Mouse (Mus musculus) spleen, adult 10 weeks (tissue): ENCODE data around the gene Asic1. TPM values are rescaled to one million over a fixed set of nuclear protein-coding genes. Genes with fewer than 3 reads are reported as not detected.

Experiments
- polyA plus RNA-seq: library from polyadenylated mRNA; stranded (reverse); fragments of 350-450 nt; fragmentation: Illumina TruSeq; extraction: RNeasy Lipid Tissue Mini Kit (QIAGEN cat#74804); gene quantifications from one replicate; pipeline ENCODE4 v1.2.3, GENCODE M21; 2015; ENCODE audit warnings: low replicate concordance; ENCODE audit not compliant: insufficient read depth

The Asic1 gene
- 1.6 TPM for polyA plus RNA-seq

DNA sequence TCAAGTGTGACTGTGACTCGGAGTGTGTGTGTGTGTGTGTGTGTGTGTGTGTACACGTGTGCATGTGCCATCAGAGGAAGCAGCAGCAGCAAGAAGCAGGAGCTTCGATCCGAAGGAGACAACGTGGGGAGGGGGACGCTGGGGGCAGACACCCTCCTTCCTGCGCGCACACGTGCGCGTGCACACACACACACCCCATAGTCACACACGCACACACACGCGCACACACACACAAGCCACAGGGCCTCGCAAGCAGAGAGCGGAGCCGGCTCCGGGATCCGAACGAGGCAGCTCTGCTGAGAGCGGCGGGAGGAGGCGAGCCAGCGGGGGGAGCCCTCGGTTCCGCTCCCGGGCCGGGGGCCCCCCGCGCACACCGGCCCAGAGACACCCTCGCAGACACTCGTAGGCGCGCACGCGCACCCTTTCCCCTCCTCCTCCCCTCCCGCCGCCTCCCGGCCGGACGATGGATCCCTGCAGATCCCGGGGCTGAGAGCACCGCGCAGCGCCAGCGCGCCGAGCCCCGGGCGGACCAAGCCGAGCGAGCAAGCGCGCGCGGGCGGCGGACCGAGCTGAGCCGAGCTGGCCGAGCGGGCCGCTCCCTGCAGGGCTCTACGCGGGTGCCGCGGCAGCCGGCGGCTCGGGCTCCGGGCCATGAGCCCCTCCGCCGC lies at the start of gene Asic1:
TSS of gene Asic1 (plus strand) at position 215 of the 668 bp plus-strand sequence.

DNA sequence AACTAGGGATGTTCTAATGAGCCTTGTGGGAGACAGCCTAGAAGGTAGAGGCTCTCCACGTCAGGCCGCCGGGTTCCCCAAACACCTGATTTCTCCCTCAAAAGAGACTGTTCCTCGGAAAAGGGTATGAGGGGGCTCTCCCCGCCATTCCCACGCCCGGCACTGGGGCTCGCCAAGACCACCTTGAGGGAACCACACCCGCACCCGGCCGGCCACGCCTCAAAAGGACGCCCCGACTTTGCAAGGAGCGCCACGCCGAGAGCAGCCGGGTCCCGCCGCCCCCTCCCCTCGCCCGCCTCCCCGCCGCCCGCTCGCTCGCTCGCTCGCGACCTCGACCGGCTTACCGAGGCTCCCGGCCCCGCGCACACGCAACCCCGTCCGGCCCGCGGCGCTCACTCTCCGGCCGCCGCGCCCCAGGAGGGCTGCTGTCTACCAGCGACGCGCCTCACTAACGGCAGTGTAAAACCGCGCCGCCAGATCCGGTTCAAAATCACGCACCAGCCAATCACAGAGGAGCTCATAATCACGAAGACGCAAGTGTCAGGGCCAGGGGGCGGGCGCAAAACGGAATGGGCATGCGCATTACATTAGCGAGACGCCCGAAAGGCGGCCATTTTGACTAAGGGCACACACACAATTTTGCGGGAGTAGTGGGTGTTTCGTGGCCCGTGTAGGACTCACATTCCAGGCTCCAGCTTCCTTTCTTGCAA lies 18.9 kb upstream of the Asic1 start, which contains the start of gene Racgap1:
TSS of gene Racgap1 (minus strand) at position 494 of the 710 bp plus-strand sequence.

DNA sequence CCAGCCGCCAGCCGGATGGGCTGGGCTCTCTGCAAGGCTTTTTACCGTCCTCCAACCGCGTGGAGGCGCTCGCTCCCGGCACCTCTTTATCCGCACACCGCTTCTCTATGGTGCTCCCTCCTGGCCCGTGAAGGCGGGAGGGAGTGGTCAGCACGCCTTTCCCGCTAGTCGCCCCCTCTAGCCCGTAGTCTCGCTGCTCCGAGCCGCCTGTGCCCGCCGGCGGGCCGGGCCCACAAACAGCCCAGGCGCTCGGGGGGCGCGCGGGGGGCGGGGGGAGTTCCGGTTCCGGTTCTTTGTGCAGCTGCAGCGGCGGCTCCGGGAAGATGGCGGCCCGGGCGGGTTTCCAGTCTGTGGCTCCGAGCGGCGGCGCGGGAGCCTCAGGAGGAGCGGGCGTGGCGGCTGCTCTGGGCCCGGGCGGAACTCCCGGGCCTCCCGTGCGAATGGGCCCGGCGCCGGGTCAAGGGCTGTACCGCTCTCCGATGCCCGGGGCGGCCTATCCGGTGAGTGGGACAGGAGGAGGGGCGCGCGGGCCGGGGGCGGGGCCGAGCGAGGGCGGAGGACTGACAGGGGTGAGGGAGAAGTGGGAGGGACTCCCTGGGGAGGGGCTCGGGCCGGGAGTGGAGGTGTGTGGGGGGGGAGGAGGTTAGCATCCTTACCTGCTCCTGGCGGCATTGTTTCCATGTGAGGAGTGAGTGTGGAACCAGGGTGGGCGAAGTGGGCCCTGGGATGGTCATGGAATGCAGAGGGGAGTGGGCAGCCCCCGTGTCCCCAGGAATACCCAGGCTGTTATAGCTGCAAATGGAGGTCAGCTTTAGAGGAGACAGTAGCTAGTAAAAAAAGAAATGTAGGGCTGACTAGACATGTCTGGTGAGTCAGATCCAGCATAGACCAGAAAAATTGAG lies 32.1 kb downstream of the Asic1 start, which contains the start of gene Smarcd1:
TSS of gene Smarcd1 (plus strand) at position 131 of the 902 bp plus-strand sequence.

DNA sequence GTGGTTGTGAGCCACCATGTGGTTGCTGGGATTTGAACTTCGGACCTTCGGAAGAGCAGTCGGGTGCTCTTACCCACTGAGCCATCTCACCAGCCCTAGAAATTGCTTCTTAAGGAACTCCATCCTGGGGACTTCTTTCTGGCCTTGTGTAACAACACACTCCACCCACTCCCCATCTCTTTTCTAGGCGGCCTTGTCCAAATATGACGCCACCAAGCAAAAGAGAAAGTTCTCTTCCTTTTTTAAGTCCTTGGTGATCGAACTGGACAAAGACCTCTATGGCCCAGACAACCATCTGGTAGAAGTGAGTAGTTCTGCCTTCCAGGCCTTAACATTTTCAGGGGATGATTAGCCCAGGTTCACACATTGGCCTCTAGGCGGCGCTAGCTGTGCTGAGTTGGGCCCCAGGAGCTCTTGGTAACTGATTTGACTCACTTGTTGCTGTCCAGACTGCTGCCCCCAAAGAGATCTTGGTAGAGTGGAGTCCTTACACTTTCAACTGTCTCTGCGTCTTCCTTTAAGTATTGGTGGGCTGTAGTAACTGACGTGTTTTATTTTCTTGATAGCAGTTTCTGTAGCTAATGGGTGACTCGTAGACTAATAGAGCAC lies 35.4 kb downstream of the Asic1 start, which contains the start of gene Gm17349:
TSS of gene Gm17349 (minus strand) at position 51 of the 609 bp plus-strand sequence.

DNA sequence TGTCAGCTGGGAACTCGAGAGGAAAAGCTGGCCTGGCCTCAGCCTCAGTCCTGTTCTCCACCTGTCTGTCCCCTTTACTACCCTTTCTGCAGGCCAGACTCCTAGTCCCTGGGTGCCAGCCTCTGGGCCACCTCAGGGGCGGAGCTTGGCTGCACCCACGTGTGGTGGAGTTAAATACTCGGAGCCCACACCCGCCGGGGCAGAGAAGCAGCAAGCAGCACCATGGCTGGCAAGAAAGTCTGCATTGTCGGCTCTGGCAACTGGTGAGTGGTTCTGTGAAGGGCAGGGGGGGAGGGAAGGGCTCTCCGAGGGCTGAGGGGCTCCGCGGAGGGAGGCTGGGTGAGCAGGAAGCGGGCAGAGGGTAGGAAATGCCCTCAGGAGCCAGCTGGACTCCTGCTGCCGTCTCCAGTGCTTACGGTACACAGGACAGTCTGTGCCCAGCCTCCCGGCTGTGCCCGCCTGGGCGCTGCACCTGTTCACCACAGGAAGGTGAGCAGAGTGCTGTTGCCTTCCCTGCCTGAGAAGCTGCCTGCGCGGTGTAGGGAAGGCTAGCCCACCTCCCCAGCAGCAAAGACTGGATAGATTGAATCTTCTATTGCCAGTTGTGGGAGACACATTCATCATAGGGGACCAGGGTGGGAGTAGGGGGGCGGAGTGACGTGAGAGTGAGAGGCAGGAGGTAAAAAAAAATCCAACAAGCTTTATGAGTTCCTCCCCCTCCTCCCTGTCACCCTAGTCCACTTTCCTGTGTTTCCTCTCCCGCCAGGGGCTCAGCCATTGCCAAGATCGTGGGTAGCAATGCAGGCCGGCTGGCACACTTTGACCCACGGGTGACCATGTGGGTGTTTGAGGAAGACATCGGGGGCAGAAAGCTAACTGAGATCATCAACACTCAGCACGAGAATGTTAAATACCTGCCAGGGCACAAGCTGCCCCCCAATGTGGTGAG lies 47.5 kb downstream of the Asic1 start, which contains the start of gene Gpd1:
TSS of gene Gpd1 (plus strand) at position 130 of the 949 bp plus-strand sequence.

DNA sequence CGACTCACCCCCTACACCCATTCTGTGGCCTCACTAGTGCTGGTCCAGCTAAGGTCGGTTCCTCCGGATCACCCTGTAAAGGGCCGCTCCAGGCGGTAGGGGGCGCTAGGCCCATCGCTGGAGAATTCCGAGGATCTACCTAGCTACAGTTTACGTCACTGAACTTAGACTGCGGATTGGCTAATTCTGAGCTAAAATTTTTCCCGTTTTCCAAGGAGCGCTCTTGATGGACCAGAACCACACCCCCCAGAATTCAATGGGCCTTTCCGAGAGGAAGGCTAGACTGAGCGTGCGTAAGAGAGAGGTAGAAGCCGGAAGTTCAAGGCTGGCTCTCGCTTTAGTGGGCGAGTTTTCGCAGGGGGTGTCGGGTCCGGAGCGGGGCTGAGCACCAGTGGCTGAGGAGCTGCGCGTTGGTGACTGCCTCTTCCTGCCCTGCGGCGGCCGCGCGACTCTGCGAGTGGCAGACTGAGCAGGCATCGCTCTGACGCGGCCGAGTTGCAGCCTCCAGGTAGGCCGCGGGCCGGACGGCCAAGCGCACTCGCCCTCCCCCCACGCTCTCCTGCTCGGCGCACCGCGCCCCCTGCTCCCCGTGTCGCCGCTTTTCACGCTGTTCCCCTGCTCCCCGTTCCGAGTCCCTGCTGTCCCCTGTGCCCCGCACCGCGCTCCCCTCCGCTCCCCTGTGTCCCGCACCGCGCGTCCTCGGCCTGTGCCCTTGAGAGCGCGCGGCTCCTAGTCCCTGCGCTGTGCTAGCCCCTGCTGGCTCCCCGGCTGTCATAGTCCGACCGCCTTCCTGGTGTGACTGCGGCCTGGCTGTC lies 55.4 kb downstream of the Asic1 start, which contains the start of gene Cox14:
TSS of gene Cox14 (plus strand) at position 278 of the 815 bp plus-strand sequence.

Other genes with a start within 250 kb of the Asic1 start
- 1.4 TPM for gene Nckap5l, start 212.6 kb upstream of the Asic1 start, polyA plus RNA-seq
- gene Bcdin3d, start 195.6 kb upstream of the Asic1 start, polyA plus RNA-seq = 7.1 TPM
- gene Faim2, start 142.2 kb upstream of the Asic1 start, polyA plus RNA-seq = not detected
- not detected for gene Aqp2, start 91.3 kb upstream of the Asic1 start, polyA plus RNA-seq
- gene Aqp5, start 79.6 kb upstream of the Asic1 start, polyA plus RNA-seq = not detected
- not detected for gene Aqp6, start 69.0 kb upstream of the Asic1 start, polyA plus RNA-seq
- 26.0 TPM for gene Racgap1, start 18.7 kb upstream of the Asic1 start, polyA plus RNA-seq
- 28.5 TPM for gene Smarcd1, start 31.8 kb downstream of the Asic1 start, polyA plus RNA-seq
- gene Gm17349, start 35.1 kb downstream of the Asic1 start, polyA plus RNA-seq = not detected
- 1.8 TPM for gene Gpd1, start 47.1 kb downstream of the Asic1 start, polyA plus RNA-seq
- 30.0 TPM for gene Cox14, start 55.2 kb downstream of the Asic1 start, polyA plus RNA-seq
- 67.1 TPM for gene Cers5, start 102.5 kb downstream of the Asic1 start, polyA plus RNA-seq
- 42.1 TPM for gene Lima1, start 205.1 kb downstream of the Asic1 start, polyA plus RNA-seq